Mouse (Mus musculus): Measurements from ENCODE around the gene Cdk14.

The Cdk14 gene

GRCm38 (mm10) chr5:5044326-5044725, 375.8 kb downstream of the Cdk14 start:
- DNase-seq = no peak

GRCm38 (mm10) chr5:5042735-5043134, 377.4 kb downstream of the Cdk14 start:
- DNase-seq = no peak

GRCm38 (mm10) chr5:5041480-5041879, 378.6 kb downstream of the Cdk14 start:
- DNase-seq = no peak

- DNase-seq = no peak
These were observed 380.3 kb downstream of the Cdk14 start for GRCm38 (mm10) chr5:5039700-5040284.

GRCm38 (mm10) chr5:5033445-5033844, 386.7 kb downstream of the Cdk14 start:
- DNase-seq = no peak

GRCm38 (mm10) chr5:5032847-5033246, 387.3 kb downstream of the Cdk14 start:
- DNase-seq = no peak

- no peak for DNase-seq
These were observed 387.7 kb downstream of the Cdk14 start for GRCm38 (mm10) chr5:5032446-5032845.

- DNase-seq = no peak
These were observed 389.7 kb downstream of the Cdk14 start for GRCm38 (mm10) chr5:5030431-5030830.

GRCm38 (mm10) chr5:5018959-5019358, 401.2 kb downstream of the Cdk14 start:
- no peak for DNase-seq

- no peak for DNase-seq
These were observed 401.9 kb downstream of the Cdk14 start for GRCm38 (mm10) chr5:5018242-5018641.

GRCm38 (mm10) chr5:5013783-5014182, 406.3 kb downstream of the Cdk14 start:
- DNase-seq = no peak

GRCm38 (mm10) chr5:5012521-5013346, 407.4 kb downstream of the Cdk14 start:
- no peak for DNase-seq

GRCm38 (mm10) chr5:5008153-5008745, 411.9 kb downstream of the Cdk14 start:
- DNase-seq = no peak

GRCm38 (mm10) chr5:5007489-5008152, 412.5 kb downstream of the Cdk14 start:
- DNase-seq = no peak

- no peak for DNase-seq
These were observed 414.5 kb downstream of the Cdk14 start for GRCm38 (mm10) chr5:5005633-5006032.

- no peak for DNase-seq
These were observed 415.4 kb downstream of the Cdk14 start for GRCm38 (mm10) chr5:5004740-5005139.

- no peak for DNase-seq
These were observed 426.9 kb downstream of the Cdk14 start for GRCm38 (mm10) chr5:4993192-4993601.

GRCm38 (mm10) chr5:4991023-4991422, 429.1 kb downstream of the Cdk14 start:
- no peak for DNase-seq

GRCm38 (mm10) chr5:4990237-4990636, 429.9 kb downstream of the Cdk14 start:
- no peak for DNase-seq

GRCm38 (mm10) chr5:4986181-4986580, 433.9 kb downstream of the Cdk14 start:
- no peak for DNase-seq

GRCm38 (mm10) chr5:4979551-4979950, 440.6 kb downstream of the Cdk14 start:
- no peak for DNase-seq

- no peak for DNase-seq
These were observed 446.7 kb downstream of the Cdk14 start for GRCm38 (mm10) chr5:4973408-4973807.

- peak; percentile 52 to 72 for DNase-seq
These were observed 458.0 kb downstream of the Cdk14 start for GRCm38 (mm10) chr5:4962063-4962610.
